Mouse (Mus musculus) left cerebral cortex, adult 18-20 months (tissue): ENCODE measurements around the gene Elf2. TPM values are rescaled to one million over a fixed set of nuclear protein-coding genes. Genes with fewer than 3 reads are reported as not detected.

Experiments
- DNase-seq, 2 experiments: peaks; one replicate each; pipeline ENCODE4 v3.0.0; 2021 to 2022; ENCODE audit warnings: low spot score in 2 of 2, mixed read lengths in 1 of 2
- total RNA-seq, 2 experiments: library from RNA; stranded (reverse); gene quantifications; 2 replicates each; pipeline ENCODE4 v1.2.3; 2021

Gene Elf2
- total RNA-seq, 2 experiments from 2014 or later: 58.3 to 60.2 TPM

GRCm38 (mm10) chr3:51234752-51235055 lies 105.8 kb downstream of the Elf2 start:
- no peak for DNase-seq

GRCm38 (mm10) chr3:51233918-51234751 lies 106.3 kb downstream of the Elf2 start:
- DNase-seq: peak; percentile 73 to 81

GRCm38 (mm10) chr3:51233474-51233873 lies 107.0 kb downstream of the Elf2 start:
- DNase-seq: no peak

GRCm38 (mm10) chr3:51232205-51232910 lies 108.1 kb downstream of the Elf2 start:
- DNase-seq: no peak

- no peak for DNase-seq
These were observed 109.0 kb downstream of the Elf2 start for GRCm38 (mm10) chr3:51231499-51231898.

DNA sequence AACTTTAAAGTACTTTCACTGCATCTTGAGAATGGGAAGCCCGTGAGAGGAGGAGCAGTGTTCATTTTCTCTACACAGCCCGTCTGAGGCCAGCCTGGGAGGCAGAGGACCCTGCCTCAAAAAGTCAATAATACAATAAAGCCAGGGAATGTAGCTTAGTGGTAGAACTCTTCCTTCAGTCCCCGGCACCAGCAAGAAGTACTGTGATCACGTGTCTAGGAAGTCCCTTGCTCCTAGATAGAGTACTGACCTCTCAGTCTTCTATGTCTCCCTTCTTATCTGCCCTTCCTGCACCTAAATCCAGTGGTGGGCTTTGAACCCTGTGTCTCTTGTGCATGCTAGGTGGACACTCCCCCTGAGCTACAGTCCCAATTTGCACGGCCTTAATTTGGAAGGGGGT lies 109.6 kb downstream of the Elf2 start:
- DNase-seq: no peak

DNA sequence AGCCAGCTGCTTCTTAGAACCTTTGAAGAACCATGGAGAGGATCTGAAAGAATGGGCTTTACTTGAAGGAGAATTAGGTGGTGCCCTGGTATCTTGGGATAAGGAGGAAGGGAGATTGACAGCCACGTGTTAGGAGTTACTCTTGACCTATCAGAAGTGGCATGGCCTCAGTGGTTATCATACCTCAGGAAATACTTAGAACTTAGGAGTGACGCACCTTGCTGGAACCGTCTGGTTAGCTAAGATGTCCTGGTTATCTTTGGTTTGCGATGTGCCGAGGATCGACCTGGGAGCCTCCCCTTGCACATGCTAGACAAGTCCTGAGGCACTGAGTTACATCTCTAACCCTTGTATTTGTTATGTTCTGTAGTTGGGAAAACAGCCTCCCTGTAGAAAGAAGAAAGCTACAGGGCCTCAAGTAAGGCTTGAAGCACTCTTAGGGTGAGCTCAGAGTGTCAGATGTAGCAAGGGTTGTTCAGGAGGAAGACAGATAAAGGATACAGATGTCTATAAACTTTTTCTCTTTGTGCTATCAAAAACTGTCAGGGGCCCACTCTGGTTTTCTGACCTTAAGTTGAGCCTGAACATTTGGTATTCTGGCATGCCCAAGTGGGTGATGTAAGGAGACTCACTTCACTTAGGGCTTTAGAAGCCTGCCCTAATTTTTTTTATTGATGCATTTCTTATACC lies 110.2 kb downstream of the Elf2 start:
- DNase-seq: no peak

DNA sequence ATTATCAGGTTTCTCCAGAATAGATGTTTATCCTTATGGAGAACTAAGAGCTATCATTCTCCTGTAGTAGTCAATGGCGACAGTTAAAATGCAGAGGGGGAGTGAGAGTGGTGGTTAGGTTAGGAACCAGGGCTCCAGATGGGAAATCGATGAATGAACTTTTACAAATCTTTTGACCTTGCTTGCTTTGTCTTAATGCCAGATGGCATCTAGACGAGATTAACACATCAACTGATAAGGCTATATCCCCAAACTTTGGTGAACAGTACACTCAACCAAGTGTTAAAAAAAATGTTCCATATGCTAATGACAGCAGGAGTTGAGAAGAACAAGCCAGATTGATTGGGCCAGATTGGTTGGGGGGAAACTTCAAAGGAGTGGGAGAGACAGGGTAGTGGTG lies 111.2 kb downstream of the Elf2 start:
- DNase-seq: no peak

DNA sequence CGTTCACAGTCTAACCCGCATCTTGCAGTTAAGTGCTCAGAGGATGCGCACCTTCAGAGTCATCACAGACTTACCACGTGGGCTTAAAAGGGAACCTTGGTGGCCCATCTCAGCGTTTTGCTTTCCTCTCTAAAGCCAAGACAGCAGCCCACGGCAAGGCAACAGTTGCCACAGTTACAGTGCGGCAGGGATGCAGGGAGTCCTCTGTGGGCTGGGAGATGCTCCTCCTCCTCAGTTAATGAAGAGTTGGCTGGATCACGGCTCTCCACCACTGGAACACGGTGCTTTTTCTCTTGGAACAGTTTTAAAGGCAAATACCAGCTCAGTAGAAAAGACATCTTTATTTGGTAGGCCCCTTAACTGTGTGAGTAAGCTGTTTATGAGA lies 111.7 kb downstream of the Elf2 start:
- peak; percentile 42 to 62 for DNase-seq

GRCm38 (mm10) chr3:51228038-51228820 lies 112.2 kb downstream of the Elf2 start:
- DNase-seq: peak in 1 of 2 experiments; percentile 36

GRCm38 (mm10) chr3:51226601-51227000 lies 113.9 kb downstream of the Elf2 start:
- DNase-seq: no peak

DNA sequence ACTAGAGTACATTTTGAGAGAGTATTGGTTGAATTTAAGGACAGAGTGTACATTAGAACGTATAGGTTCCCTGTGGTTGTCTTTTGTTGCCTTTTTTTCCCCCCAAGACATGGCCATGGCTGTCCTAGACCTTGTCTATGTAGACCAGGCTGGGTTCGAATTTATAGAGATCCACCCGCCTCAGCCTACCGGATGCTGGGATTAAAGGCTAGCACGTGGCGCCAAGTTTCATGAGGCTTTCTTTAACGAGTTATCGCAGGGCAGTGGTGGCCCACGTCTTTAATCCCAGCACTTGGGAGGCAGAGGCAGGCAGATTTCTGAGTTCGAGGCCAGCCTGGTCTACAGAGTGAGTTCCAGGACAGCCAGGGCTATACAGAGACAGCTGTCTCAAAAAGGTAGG lies 114.5 kb downstream of the Elf2 start:
- DNase-seq: no peak

DNA sequence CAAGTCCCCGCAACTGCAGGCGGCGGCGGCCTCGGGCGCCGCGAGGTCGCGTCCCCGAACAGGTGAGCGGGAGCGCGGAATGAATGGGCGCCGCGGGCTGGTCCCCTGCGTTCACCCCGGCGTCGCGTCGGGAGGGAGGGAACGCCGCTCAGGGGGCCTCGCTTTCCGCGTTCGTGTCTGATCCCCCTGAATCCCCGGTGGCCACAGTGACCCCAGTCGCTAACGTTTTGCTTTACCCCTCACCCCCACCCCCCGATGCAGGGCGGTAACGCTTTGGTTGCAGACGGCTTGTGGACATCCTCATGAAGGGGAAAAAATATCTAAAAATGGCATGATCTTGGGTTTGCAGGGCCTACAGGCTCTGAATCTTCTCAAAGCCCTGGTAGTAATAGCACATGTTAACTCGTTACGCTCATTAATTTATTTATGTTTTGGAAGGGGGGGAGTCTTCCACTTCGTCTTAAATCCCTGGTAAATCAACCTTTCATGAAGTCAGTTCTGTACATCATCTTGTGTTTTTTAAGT lies 115.2 kb downstream of the Elf2 start:
- peak in 1 of 2 experiments; percentile 26 for DNase-seq

DNA sequence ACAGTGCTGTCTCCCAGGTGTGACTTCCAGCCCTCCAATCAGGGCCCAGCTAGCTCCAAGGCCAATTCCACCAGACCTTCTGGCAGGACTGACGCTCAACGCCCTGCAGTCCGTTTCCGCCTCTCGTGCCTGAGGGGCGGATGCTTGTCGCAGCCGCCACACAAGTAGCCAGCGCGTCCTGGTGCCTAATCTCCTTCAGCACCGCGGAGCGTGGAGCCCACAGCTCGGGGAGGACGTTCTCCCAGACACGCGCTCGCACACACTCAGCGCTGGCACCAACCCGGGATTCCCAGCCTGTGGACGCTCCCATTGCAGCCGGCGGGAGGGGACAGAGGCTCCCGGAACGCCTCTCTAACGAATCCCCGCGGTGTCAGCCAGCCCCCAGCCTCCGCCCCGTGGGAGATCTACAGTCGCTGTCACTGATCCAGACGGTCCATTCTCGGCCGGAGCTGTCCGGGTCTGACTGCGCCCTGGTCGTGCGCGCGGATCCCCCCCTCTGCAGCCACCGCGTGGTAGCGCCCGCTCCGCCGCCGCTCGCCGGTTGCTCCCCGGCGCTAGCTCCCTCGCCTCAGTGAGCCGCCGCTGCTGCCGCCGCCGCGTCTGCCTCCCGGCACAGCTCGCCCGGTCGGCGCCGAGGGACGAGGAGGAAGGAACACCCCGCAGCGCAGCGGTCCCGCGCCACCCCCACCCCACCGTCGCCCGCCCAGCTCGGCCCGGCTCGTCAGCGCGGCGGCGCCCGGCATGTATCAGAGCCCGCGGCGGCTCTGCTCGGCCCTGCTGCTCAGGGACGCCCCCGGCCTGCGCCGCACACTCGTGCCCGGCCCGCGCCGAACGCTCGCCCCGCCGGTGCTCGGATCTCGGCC lies 115.9 kb downstream of the Elf2 start, which contains the start of gene Noct:
Gene Noct (plus strand): TSS at position 85 of the 863 bp plus-strand sequence.
- peak; percentile 85 to 89 for DNase-seq

DNA sequence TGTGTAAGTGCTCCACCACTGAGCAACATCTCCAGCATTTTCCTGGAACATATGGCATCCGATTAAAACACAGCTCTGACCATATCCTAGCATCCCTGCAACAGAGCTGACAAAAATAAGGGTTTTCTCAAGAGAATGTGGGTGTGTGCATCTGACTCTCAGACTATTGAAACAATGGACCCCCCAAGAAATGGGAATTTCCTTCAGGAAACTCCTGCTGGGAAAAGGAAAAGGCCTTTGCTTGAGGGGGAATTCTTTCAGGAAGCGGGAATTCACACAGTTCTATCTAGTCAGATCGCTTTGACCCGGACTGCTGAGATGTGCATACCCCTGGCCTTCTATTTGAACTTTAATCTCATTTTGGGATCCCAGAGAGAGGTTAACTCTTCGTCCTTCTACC lies 116.9 kb downstream of the Elf2 start:
- DNase-seq: no peak

DNA sequence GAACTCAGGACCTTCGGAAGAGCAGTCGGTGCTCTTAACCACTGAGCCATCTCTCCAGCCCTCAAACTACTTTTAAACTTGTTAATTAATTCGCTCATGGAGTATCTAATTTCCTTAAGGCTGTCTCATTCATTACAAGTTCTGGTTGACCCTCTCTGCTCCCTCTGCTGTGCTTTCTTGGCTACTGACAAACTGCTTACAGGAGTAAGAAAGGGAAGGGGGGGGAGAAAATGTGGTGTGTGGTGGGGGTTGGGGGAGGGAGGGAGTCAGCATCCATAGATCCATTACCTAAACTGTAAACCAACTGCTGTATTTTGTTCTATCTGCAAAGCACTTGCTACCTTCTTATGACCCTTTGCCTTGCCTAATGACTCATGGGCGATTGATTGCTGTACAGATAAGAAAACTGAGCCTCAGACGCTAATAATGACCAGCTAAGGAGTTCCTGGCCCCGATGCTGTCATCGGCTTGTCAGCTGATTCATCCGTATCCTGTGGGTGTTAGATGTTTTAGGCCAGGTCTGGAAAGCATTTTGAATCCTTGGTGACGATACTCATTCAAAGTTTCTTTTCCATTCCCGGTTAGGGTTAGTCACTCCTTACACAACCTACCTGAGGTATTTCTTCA lies 117.5 kb downstream of the Elf2 start:
- DNase-seq: no peak

GRCm38 (mm10) chr3:51222302-51222701 lies 118.2 kb downstream of the Elf2 start:
- no peak for DNase-seq

- DNase-seq: no peak
These were observed 118.6 kb downstream of the Elf2 start for GRCm38 (mm10) chr3:51221847-51222246.

DNA sequence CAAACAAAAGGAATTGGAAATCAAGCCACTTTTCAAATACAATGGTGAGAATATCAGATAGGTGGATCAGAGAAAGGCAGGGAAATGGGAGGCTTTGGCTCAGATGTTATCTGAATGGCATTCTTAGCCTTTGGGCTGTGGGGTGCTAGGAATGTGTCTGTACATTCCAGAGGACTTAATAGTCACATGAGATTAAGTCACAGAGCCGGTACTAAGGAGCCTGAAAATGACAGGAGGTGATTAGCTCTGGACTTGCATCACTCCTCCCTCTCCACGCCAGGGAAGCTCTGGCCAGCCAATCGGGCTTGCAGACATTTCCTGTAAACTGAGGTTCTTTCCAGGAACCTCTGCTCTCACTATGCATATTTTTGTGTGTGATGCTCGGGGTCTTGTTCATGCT lies 119.6 kb downstream of the Elf2 start:
- no peak for DNase-seq

GRCm38 (mm10) chr3:51219213-51219612 lies 121.2 kb downstream of the Elf2 start:
- DNase-seq: no peak
